Mouse (Mus musculus) forebrain, embryonic 13.5 days (tissue): ENCODE measurements at regions not wholly inside any gene's neighbourhood (a gene's known extent, or its start where the extent isn't known, plus 50 kb on each side); places are given as distances from the start of the nearest gene placed in this dataset.

Experiments used
- ATAC-seq: fragments of 200-750 bp; cut with Nextera tagmentation; 2 replicates; pipeline ENCODE4 v1.8.0; 2017
- H3K27ac ChIP-seq: fragments of 300-500 bp; sonication (generic); 2 replicates; pipeline ENCODE4 v1.5.1; 2015; ENCODE audit warnings: inconsistent platforms, mild to moderate bottlenecking, moderate library complexity
- H3K27me3 ChIP-seq: fragments of 300-500 bp; sonication (generic); 2 replicates; pipeline ENCODE4 v1.6.1; 2015; ENCODE audit warnings: mild to moderate bottlenecking, inconsistent platforms
- H3K36me3 ChIP-seq: fragments of 300-500 bp; sonication (generic); 2 replicates; pipeline ENCODE4 v1.6.1; 2015; ENCODE audit warnings: mild to moderate bottlenecking, inconsistent platforms; ENCODE audit not compliant: poor library complexity, severe bottlenecking
- H3K4me1 ChIP-seq: fragments of 300-500 bp; sonication (generic); 2 replicates; pipeline ENCODE4 v1.6.1; 2015; ENCODE audit warnings: inconsistent platforms
- H3K4me2 ChIP-seq: fragments of 300-500 bp; sonication (generic); 2 replicates; pipeline ENCODE4 v1.6.1; 2015; ENCODE audit warnings: inconsistent platforms, mild to moderate bottlenecking, moderate library complexity
- H3K4me3 ChIP-seq: fragments of 300-500 bp; sonication (generic); 2 replicates; pipeline ENCODE4 v1.5.1; 2015; ENCODE audit warnings: mild to moderate bottlenecking, inconsistent platforms
- H3K9ac ChIP-seq: fragments of 300-500 bp; sonication (generic); 2 replicates; pipeline ENCODE4 v1.6.1; 2015; ENCODE audit warnings: mild to moderate bottlenecking, inconsistent platforms
- H3K9me3 ChIP-seq: fragments of 300-500 bp; sonication (generic); replicated peaks from 2 replicates; pipeline ENCODE4 v1.6.1; 2016; ENCODE audit warnings: inconsistent platforms
- WGBS: fragments of 180-500 bp; shearing (Covaris S2); methylation state at CpG from one replicate; pipeline ENCODE4 v1.1.7; 2015; 5-methylcytosine and 5-hydroxymethylcytosine counted together

DNA sequence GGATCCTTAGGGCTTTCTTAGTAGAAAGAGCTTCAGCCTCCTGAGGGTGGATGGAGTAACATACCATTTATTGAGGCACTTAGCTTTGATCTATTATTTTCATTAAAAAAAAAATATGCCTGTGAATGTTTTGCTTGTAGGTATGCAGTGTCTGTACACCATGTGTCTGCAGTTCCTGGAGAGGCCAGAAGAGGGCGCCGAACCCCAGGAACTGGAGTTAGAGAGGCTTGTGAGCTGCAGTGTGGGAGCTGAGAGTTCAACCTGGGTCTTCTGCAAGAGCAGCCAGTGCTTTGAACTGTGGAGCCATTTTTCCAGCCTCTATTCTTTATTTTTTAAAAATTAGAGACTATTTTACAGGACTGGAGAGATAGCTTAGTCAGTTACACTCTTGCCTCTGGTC is 83.2 kb downstream of the Syf2 start:
- Histone ChIP-seq H3K9me3 (no peaks in the 10 kb centered on the region), H3K4me2 (no peak overlapping the region), H3K4me1 (0 out of 2 replicates have a peak, but pooled peaks cover 6% of the 10 kb centered on the region), H3K4me3 (no peak overlapping the region), H3K27me3 (no peaks in the 10 kb centered on the region), H3K36me3 (no peaks in the 10 kb centered on the region), H3K9ac (no peak overlapping the region), H3K27ac (no peak overlapping the region)
- no peak for ATAC-seq
- 57% methylated on average over 2 of the region's 2 CpGs for WGBS

DNA sequence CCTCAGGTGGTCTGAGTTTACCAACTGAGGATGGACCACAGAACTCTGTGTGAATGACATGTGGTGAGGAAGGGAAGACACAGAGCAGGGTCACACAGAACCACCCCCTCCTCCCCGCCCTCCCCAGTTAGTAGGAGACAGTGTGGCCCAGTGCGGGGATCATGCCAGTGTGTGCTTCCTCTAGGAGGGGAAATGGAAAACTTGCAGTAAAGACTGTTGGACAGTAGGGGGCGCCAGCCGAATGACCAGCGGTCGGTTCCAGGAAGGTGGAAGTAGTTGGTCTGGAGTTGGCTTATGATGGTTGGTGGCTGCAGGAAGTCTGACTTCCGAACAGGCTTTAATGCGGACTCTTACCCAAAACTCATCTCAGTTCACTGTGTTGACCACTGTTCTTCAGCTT is 87.3 kb downstream of the Syf2 start:
- no peak overlapping the region for H3K27ac ChIP-seq
- ATAC-seq: no peak
- no peaks in the 10 kb centered on the region for H3K27me3 ChIP-seq
- no peak overlapping the region for H3K4me3 ChIP-seq
- H3K4me1 ChIP-seq: no peaks in the 10 kb centered on the region
- no peaks in the 10 kb centered on the region for H3K36me3 ChIP-seq
- H3K9me3 ChIP-seq: peaks cover 1% of the 10 kb centered on the region; the same call in 1 of the 2 replicates
- H3K9ac ChIP-seq: no peak overlapping the region
- WGBS: 30% methylated on average over 8 of the region's 8 CpGs
- no peak overlapping the region for H3K4me2 ChIP-seq

DNA sequence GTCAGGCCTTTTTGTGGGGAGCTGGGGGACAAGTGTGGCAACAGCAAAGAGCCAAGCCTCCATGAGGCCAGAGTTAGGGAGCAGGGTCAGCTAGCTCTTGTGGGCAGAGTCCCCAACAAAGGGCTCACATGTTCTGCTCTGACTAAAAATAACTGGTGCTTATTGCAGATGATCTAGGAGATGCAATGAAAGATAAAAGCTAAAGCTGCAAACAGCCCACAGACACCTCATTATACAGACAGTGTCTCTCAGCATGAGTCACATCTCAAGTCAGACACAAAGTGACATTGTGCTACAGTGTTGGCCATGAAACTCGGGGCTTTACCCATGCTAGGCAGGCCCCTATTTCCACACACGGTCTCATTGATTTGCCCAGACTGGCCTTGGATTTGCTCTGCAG is 88.4 kb downstream of the Syf2 start:
- peaks cover 5% of the 10 kb centered on the region for H3K9me3 ChIP-seq
- no peak overlapping the region for H3K4me2 ChIP-seq
- 69% methylated on average over 2 of the region's 2 CpGs for WGBS
- H3K27me3 ChIP-seq: no peaks in the 10 kb centered on the region
- no peak overlapping the region for H3K4me3 ChIP-seq
- H3K27ac ChIP-seq: no peak overlapping the region
- no peaks in the 10 kb centered on the region for H3K4me1 ChIP-seq
- no peak overlapping the region for H3K9ac ChIP-seq
- no peak for ATAC-seq
- no peaks in the 10 kb centered on the region for H3K36me3 ChIP-seq

DNA sequence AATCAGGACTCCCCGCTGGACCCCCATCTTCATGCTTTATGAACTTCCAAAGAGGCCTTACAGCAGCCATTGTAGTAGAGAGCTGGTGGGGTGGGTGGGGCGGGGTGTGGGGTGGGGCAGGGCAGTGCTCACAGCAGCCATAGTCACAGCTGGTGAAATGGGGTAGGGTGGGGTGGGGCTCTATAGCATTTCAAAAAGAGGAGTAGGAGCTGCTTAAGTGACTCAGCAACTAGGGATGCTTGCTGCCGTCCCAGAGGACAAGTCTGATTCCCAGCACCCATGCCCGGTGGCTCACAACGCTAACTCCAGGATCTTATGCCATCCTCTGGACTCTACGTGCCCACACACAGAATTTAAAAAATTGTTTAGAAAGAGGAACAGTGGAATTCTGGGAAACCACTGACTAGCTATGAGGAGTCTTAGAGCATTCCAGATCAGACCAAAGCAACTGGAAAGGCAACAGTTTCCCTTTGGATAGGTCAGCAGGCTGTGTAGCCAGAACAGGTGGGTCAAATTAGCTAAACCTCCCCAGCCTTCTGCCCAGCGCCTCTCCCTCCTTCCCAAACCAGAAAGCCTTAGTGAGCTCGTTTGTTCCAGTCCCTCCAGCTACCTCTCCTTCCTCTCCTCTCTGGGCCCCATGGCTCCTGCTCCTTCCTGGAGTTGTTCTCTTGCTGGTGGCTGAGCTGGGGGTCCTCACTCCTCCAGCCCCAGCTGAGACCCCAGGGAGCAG is 89.7 kb downstream of the Syf2 start:
- Histone ChIP-seq H3K27me3 (no peaks in the 10 kb centered on the region), H3K4me1 (no peaks in the 10 kb centered on the region), H3K9ac (no peak overlapping the region), H3K9me3 (peaks cover 5% of the 10 kb centered on the region), H3K4me2 (no peak overlapping the region), H3K36me3 (no peaks in the 10 kb centered on the region), H3K4me3 (no peak overlapping the region), H3K27ac (no peak overlapping the region)
- WGBS: 83% methylated on average over 8 of the region's 8 CpGs
- ATAC-seq: no peak

DNA sequence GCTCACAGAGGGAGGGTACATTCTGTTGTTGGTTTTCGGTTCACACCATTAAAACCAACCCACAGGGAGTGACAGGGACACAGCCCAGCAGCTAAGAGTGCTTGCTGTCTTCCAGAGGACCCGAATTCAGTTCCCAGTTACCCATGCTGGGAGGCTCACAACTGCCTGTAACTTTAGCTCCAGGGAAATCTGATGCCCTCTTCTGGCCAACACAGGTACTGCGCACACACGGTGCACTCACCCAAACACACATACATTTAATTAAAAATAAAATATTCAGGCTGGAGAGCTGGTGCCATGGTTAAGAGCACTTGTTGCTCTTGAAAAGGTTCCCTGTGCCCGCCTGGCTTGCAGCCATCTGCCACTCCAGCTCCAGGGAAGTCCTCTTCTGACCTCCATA is 92.5 kb downstream of the Syf2 start:
- Histone ChIP-seq H3K27ac (no peak overlapping the region), H3K4me3 (no peak overlapping the region), H3K27me3 (no peaks in the 10 kb centered on the region), H3K36me3 (no peaks in the 10 kb centered on the region), H3K9ac (no peak overlapping the region), H3K4me1 (no peaks in the 10 kb centered on the region), H3K9me3 (peaks cover 5% of the 10 kb centered on the region), H3K4me2 (no peak overlapping the region)
- WGBS: 94% methylated on average over 5 of the region's 5 CpGs
- no peak for ATAC-seq

DNA sequence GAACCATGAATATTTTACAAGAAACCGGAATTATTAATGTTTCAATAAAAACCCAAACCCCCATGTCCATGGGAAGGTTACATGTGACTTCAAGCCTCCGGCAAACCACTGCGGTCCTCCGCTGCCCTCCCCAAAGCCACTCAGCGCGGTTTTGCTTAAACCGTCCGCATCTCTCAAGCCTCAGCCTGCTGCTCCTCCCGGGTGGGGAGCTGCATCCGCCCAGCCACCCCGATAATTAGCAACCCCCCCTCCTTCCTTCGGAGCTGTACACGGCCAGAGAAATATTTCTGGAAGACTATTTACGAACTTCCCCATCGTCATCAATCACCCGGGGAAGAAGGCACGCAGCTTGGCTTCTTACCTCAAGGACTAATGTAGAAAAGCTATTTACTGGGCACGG is 94.7 kb upstream of the Runx3 start:
- no peaks in the 10 kb centered on the region for H3K4me1 ChIP-seq
- WGBS: 82% methylated on average over 18 of the region's 18 CpGs
- no peaks in the 10 kb centered on the region for H3K36me3 ChIP-seq
- no peak overlapping the region for H3K4me2 ChIP-seq
- H3K27ac ChIP-seq: no peak overlapping the region
- no peak overlapping the region for H3K4me3 ChIP-seq
- no peaks in the 10 kb centered on the region for H3K27me3 ChIP-seq
- ATAC-seq: no peak
- H3K9ac ChIP-seq: no peak overlapping the region
- peaks cover 5% of the 10 kb centered on the region for H3K9me3 ChIP-seq

DNA sequence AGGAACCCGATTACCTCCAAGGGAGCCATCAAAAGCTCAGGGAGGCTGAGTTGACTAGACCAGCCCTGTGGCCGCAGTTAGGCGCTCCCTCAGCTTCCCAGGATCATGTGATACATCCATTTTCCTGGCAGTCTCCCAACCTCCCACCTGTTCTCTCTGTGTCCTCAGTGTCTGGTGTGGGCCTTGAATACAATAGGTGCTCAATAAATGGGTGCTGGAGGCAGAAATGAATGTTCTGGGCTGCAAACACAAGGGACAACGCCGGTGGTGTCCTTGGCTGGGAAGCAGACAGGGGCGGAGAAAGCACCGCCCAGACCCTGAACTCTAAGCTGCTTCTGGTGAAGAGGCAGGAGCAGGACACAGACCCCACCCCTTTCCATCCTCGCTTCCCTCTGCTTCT is 93.3 kb upstream of the Runx3 start:
- Histone ChIP-seq H3K9me3 (peaks cover 5% of the 10 kb centered on the region), H3K9ac (no peak overlapping the region), H3K27me3 (no peaks in the 10 kb centered on the region), H3K4me1 (0 out of 2 replicates have a peak, but pooled peaks cover 2% of the 10 kb centered on the region), H3K4me3 (no peak overlapping the region), H3K4me2 (no peak overlapping the region), H3K36me3 (no peaks in the 10 kb centered on the region), H3K27ac (no peak overlapping the region)
- WGBS: 70% methylated on average over 8 of the region's 8 CpGs
- ATAC-seq: no peak

DNA sequence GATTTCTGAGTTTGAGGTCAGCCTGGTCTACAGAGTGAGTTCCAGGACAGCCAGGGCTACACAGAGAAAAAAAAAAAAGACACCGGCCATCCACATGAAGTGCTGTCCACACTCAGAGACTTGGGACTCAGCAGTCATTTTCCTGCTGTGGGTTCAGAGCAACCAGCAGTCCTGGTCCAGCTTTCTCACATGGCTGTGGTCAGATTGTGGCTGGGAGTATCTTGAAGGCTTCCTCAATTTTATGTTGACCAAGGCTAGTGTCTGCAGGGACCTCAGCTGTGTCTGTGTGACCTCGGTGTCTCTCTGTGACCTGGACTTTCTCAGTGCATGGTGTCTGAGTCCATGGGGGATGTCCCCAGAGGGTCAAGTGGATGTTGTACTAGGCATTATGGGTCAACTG is 90.7 kb upstream of the Runx3 start:
- H3K27me3 ChIP-seq: no peaks in the 10 kb centered on the region
- no peaks in the 10 kb centered on the region for H3K9me3 ChIP-seq
- H3K4me2 ChIP-seq: no peak overlapping the region
- 91% methylated on average over 2 of the region's 2 CpGs for WGBS
- 0 out of 2 replicates have a peak, but pooled peaks cover 6% of the 10 kb centered on the region for H3K4me1 ChIP-seq
- no peaks in the 10 kb centered on the region for H3K36me3 ChIP-seq
- no peak for ATAC-seq
- no peak overlapping the region for H3K9ac ChIP-seq
- H3K27ac ChIP-seq: no peak overlapping the region
- no peak overlapping the region for H3K4me3 ChIP-seq

DNA sequence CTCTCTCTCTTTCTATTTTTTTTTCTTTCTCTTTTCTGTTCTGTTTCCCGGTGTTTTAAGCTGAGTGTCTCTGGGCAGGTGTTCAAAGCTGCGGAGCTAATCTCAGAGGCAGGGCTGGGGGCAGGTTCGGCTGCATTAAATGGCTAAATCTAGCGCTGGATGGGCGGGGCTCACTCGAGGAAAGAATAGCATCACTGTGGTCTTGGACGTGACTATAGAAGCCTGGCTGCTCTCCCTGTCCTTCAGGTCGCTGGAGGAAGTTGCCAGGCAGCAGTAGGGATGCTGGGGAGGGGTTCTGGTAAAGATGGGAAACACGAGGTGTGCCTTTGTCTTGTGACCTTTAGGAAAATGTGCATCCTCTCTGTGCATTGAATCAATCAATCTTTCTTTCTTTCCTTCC is 88.0 kb upstream of the Runx3 start:
- Histone ChIP-seq H3K9me3 (no peaks in the 10 kb centered on the region), H3K4me3 (no peak overlapping the region), H3K9ac (no peak overlapping the region), H3K4me1 (0 out of 2 replicates have a peak, but pooled peaks cover 6% of the 10 kb centered on the region), H3K27ac (no peak overlapping the region), H3K4me2 (no peak overlapping the region), H3K36me3 (no peaks in the 10 kb centered on the region), H3K27me3 (no peaks in the 10 kb centered on the region)
- WGBS: 15% methylated on average over 9 of the region's 9 CpGs
- ATAC-seq: no peak

DNA sequence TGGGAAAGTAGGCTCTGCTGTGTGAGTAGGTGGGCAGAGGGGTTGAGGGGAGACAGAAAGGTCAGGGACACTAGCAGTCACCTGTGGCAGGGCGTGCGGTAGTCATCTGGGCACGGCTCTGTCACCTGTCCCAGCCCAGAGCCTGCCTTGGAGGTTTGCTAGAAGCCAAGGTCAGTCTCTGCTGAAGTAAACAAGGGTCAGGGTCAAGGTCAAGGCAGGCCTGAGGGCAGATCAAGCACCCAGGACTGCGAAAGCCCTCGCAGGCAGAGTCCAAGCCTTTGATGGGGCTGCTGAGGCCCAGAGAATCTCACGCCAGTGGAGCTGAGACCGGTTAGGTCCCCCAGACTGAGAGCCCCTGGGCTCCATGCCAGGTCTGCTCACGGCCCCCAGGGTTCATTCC is 87.2 kb upstream of the Runx3 start:
- Histone ChIP-seq H3K27ac (no peak overlapping the region), H3K4me2 (no peak overlapping the region), H3K27me3 (no peaks in the 10 kb centered on the region), H3K9me3 (no peaks in the 10 kb centered on the region), H3K4me1 (0 out of 2 replicates have a peak, but pooled peaks cover 6% of the 10 kb centered on the region), H3K9ac (0 out of 2 replicates have a peak overlapping the region, but pooled peaks have one; percentile 4), H3K4me3 (no peak overlapping the region), H3K36me3 (no peaks in the 10 kb centered on the region)
- 74% methylated on average over 8 of the region's 8 CpGs for WGBS
- no peak for ATAC-seq

DNA sequence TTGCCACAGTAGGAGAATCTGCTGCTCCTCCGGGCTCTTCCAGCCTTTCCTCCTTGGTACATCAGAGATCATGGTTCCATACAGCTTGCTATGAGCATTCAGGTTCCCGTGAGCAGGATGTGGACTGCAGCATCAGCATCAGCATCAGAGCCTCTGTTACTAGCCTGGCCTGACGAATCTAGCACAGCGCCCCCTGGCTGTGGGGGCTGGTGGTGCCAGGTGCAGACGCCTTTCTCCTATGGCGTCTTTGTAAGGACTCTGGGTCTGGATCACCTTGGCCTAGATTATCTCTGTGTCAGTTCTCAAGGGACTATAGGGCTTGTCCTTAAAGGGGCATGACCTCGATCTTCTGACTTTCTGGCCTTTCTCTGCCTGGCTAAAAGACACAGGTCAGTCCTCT is 86.0 kb upstream of the Runx3 start:
- Histone ChIP-seq H3K4me1 (0 out of 2 replicates have a peak, but pooled peaks cover 6% of the 10 kb centered on the region), H3K4me2 (no peak overlapping the region), H3K27ac (no peak overlapping the region), H3K36me3 (no peaks in the 10 kb centered on the region), H3K9me3 (no peaks in the 10 kb centered on the region), H3K4me3 (no peak overlapping the region), H3K9ac (no peak overlapping the region), H3K27me3 (no peaks in the 10 kb centered on the region)
- WGBS: 29% methylated on average over 7 of the region's 7 CpGs
- no peak for ATAC-seq

DNA sequence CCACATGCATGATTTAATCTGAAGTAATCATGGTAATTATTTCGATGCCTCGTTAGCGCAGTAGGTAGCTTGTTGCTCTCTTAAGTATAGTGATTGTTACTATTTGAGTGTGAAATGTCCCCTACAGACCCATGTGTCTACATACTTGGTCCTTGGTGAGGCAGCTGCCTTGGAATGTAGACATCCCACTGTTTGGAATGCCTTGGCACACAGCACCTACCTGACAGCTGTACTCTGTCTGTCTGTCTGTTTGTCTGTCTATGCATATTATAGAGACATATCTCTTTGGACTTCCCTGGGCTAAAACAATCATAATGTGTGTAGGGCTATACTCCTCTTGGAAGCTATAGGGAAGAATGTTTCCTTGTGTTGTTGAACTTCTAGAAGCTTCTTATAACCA is 83.7 kb upstream of the Runx3 start:
- no peaks in the 10 kb centered on the region for H3K27me3 ChIP-seq
- no peak overlapping the region for H3K4me2 ChIP-seq
- 73% methylated on average over 3 of the region's 3 CpGs for WGBS
- H3K27ac ChIP-seq: no peak overlapping the region
- ATAC-seq: no peak
- H3K36me3 ChIP-seq: no peaks in the 10 kb centered on the region
- H3K9ac ChIP-seq: no peak overlapping the region
- H3K4me3 ChIP-seq: no peak overlapping the region
- no peaks in the 10 kb centered on the region for H3K9me3 ChIP-seq
- 0 out of 2 replicates have a peak, but pooled peaks cover 6% of the 10 kb centered on the region for H3K4me1 ChIP-seq

DNA sequence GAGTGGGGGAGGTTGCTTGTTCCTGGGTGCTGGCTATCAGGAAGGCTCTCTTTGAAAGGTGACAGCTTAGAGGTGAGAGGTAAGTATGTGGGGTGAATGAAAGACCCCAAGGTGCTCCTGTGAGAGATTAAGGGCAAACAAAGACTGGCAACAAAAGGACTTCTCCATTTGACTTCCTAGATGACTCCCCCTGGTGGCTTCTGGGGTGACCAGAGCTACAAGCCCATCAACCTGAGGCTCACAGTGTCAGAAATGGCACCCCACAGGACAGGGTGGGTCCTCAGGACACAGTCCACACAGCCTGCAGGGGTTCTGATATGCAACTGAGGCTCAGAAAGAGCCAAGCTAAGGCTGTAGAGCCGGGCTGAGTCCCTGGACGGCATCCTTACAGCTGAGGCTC is 81.2 kb upstream of the Runx3 start:
- Histone ChIP-seq H3K9ac (no peak overlapping the region), H3K9me3 (no peaks in the 10 kb centered on the region), H3K4me2 (no peak overlapping the region), H3K36me3 (no peaks in the 10 kb centered on the region), H3K4me1 (no peaks in the 10 kb centered on the region), H3K27me3 (no peaks in the 10 kb centered on the region), H3K27ac (no peak overlapping the region), H3K4me3 (no peak overlapping the region)
- WGBS: 87% methylated on average over 2 of the region's 2 CpGs
- no peak for ATAC-seq
